Mouse (Mus musculus): ENCODE data around the gene Zdhhc23.

DNA sequence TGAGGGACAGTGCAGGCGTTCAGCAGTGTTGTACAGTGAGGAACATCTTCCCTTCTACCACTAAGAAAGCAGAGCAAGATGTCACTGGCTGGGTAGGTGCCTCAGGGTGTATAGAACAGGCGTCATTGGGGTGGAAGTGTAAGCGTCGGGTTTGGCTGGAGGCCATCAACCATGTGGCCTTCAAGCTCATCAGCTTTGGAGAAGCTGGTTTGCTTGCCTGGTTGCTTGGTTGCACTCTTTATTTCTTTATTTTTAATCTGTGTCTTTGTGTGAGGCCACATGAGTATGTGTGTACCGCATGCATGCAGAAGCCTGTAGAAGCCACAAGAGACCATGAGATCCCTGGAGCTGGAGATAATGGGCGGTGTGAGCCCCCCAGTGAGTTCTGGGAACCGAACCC, 47.3 kb downstream of the Zdhhc23 start:
- no peak for TF ChIP-seq POLR2A (IDR thresholded peaks at IDR 0.05; ENCODE audit: extremely low read depth, insufficient read depth, low read length)
- TF ChIP-seq CTCF (IDR thresholded peaks at IDR 0.05; ENCODE audit: low read depth, low read length), result no peak
